Mouse (Mus musculus) embryonic facial prominence, embryonic 11.5 days (tissue): Measurements from ENCODE around the gene Olfr628. TPM values are rescaled to one million over a fixed set of nuclear protein-coding genes. Genes with fewer than 3 reads are reported as not detected.
"Not testable (repeated sequence)": the region's sequence is repeated elsewhere in the genome, so short reads cannot be mapped to it uniquely, and the experiment has no call there.

ENCODE experiments used
- ATAC-seq: fragments of 200-750 bp; cut with Nextera tagmentation; replicated peaks from 2 replicates; pipeline ENCODE4 v1.8.0; 2017; ENCODE audit warnings: low read depth; ENCODE audit not compliant: insufficient number of reproducible peaks, low FRiP score, low TSS enrichment
- DNase-seq: peaks from one replicate; pipeline ENCODE4 v3.0.0-alpha.2; 2015; ENCODE audit warnings: low spot score
- H3K27ac ChIP-seq: fragments of 300-500 bp; sonication (generic); replicated peaks from 2 replicates; pipeline ENCODE4 v1.5.1; 2014; ENCODE audit warnings: mild to moderate bottlenecking, low read depth, low read length, control low read depth
- H3K27me3 ChIP-seq: fragments of 300-500 bp; sonication (generic); 2 replicates; pipeline ENCODE4 v1.6.1; 2014; ENCODE audit warnings: mild to moderate bottlenecking, low read length, moderate library complexity, mixed read lengths; ENCODE audit not compliant: control insufficient read depth, insufficient read depth
- H3K36me3 ChIP-seq: fragments of 300-500 bp; sonication (generic); replicated peaks from 2 replicates; pipeline ENCODE4 v1.6.1; 2014; ENCODE audit warnings: low read depth, mild to moderate bottlenecking, low read length, moderate library complexity, mixed read lengths; ENCODE audit not compliant: control insufficient read depth, insufficient read depth
- H3K4me1 ChIP-seq: fragments of 300-500 bp; sonication (generic); 2 replicates; pipeline ENCODE4 v1.6.1; 2014; ENCODE audit warnings: low read length, mixed read lengths; ENCODE audit not compliant: control insufficient read depth, insufficient read depth
- H3K4me2 ChIP-seq: fragments of 300-500 bp; sonication (generic); 2 replicates; pipeline ENCODE4 v1.6.1; 2014; ENCODE audit warnings: low read depth, mild to moderate bottlenecking, control low read depth, low read length, moderate library complexity
- H3K4me3 ChIP-seq: fragments of 300-500 bp; sonication (generic); 2 replicates; pipeline ENCODE4 v1.5.1; 2014; ENCODE audit warnings: low read depth, low read length, control low read depth
- H3K9ac ChIP-seq: fragments of 300-500 bp; sonication (generic); replicated peaks from 2 replicates; pipeline ENCODE4 v1.6.1; 2014; ENCODE audit warnings: mild to moderate bottlenecking, control low read depth, low read length
- H3K9me3 ChIP-seq: fragments of 300-500 bp; sonication (generic); replicated peaks from 2 replicates; pipeline ENCODE4 v1.6.1; 2016; ENCODE audit warnings: mild to moderate bottlenecking, low read length, inconsistent platforms, mixed read lengths; ENCODE audit not compliant: control insufficient read depth
- WGBS: fragments of 180-500 bp; shearing (Covaris S2); extraction: QIAGEN DNeasy Blood & Tissue Kit; methylation state at CpG from one replicate; pipeline ENCODE4 v1.1.7; 2014; 5-methylcytosine and 5-hydroxymethylcytosine counted together
- polyA plus RNA-seq: library from polyadenylated mRNA; unstranded; fragments of >200 nt; fragmentation: Nextera tagmentation; extraction: Ambion mirVana; gene quantifications from 2 replicates; pipeline ENCODE4 v1.2.1, GENCODE M21; 2014

Olfr628 gene
- polyA plus RNA-seq, 1 experiment from 2014 or later, result not detected

DNA sequence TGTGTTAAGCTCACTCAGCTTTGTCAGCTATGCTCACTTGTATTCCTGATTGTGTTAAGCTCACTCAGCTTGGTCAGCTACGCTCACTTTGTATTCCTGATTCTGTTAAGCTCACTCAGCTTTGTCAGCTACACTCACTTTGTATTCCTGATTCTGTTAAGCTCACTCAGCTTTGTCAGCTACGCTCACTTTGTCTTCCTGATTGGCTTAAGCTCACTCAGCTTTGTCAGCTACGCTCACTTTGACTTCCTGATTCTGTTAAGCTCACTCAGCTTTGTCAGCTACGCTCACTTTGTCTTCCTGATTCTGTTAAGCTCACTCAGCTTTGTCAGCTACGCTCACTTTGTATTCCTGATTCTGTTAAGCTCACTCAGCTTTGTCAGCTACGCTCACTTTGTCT, 32.0 kb downstream of the Olfr628 start:
- not testable (repeated sequence) for H3K9ac ChIP-seq, H3K4me2 ChIP-seq, H3K27me3 ChIP-seq, H3K4me1 ChIP-seq, H3K4me3 ChIP-seq, H3K27ac ChIP-seq, H3K36me3 ChIP-seq, H3K9me3 ChIP-seq, ATAC-seq, DNase-seq
- 86% methylated on average over 6 of the region's 6 CpGs for WGBS

- not testable (repeated sequence) for H3K4me3 ChIP-seq, H3K27ac ChIP-seq, DNase-seq, H3K27me3 ChIP-seq, H3K9ac ChIP-seq, H3K4me2 ChIP-seq, H3K4me1 ChIP-seq, ATAC-seq, H3K36me3 ChIP-seq, H3K9me3 ChIP-seq
- 87% methylated on average over 5 of the region's 6 CpGs for WGBS
These were observed 37.5 kb downstream of the Olfr628 start for GRCm38 (mm10) chr7:103767687-103768086.

DNA sequence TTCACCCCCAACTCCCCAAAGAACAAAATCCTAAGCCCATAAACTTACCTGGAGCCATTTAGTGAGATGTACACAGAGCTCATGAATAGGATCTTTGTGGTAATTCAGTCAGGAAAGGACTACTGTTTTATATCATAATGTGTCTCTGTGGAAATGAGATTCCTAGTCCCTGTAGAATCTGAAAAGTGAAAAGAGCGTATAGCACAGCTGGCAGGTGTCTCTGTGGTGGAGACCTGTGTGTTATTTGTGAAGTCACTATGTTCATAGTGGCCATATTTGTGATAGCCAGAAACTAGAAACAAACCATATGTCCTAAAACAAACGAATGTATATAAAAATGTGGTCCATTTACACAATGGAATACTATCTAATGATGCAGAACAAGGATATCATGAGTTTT, 41.3 kb downstream of the Olfr628 start, which contains the start of gene Olfr69:
Olfr69 (minus strand) TSS at position 101 of the 400 bp plus-strand sequence.
- H3K4me3 ChIP-seq, result no peak within 1 kb of the TSS
- DNase-seq, result no peak
- no peak within 1 kb of the TSS for H3K9ac ChIP-seq
- ATAC-seq, result no peak
- H3K4me2 ChIP-seq, result no peak within 1 kb of the TSS
- WGBS, result 81% methylated on average over 2 of the region's 2 CpGs
- no peaks in the 10 kb centered on the region for H3K4me1 ChIP-seq
- no peaks in the 10 kb centered on the region for H3K9me3 ChIP-seq
- H3K36me3 ChIP-seq, result no peaks in the 10 kb centered on the region
- no peaks in the 10 kb centered on the region for H3K27me3 ChIP-seq
- no peak within 1 kb of the TSS for H3K27ac ChIP-seq

DNA sequence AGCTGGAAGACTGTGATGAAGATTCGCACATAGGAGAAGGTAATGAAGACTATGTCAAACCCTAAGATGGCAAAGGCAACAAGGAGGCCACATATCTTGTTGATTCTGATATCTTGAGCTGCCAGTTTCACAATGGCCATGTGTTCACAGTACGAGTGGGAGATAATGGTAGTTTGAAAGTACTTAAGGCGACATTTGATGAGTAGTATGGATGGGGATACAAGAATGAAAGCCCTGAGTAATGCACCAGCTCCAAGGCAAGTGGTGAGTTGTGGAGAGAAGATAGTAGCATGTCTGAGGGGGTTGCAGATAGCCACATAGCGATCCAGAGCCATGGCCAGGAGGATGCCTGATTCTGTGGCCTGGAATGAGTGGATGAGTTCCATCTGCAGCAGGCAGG, 47.5 kb downstream of the Olfr628 start:
- H3K27me3 ChIP-seq, H3K4me3 ChIP-seq, H3K9me3 ChIP-seq, H3K4me2 ChIP-seq, H3K27ac ChIP-seq, ATAC-seq, H3K36me3 ChIP-seq, H3K4me1 ChIP-seq, DNase-seq, H3K9ac ChIP-seq: not testable (repeated sequence)
- WGBS, result 86% methylated on average over 4 of the region's 4 CpGs

GRCm38 (mm10) chr7:103779598-103779997, 49.4 kb downstream of the Olfr628 start, which contains the start of gene Olfr68:
Olfr68 (minus strand) TSS chr7:103779698.
- Histone ChIP-seq H3K4me2 (no peak within 1 kb of the TSS), H3K4me1 (no peaks in the 10 kb centered on the region), H3K4me3 (no peak within 1 kb of the TSS), H3K36me3 (no peaks in the 10 kb centered on the region), H3K27me3 (no peaks in the 10 kb centered on the region), H3K9ac (no peak within 1 kb of the TSS), H3K27ac (no peak within 1 kb of the TSS), H3K9me3 (no peaks in the 10 kb centered on the region)
- DNase-seq (no peak), ATAC-seq (no peak)
- 79% methylated on average over 3 of the region's 3 CpGs for WGBS

Other genes with a start within 250 kb of the Olfr628 start
- not detected in 2 replicates for gene Olfr609, start 232.3 kb upstream of the Olfr628 start, polyA plus RNA-seq
- not detected in 2 replicates for gene Olfr610, start 218.3 kb upstream of the Olfr628 start, polyA plus RNA-seq
- gene Olfr611, start 209.5 kb upstream of the Olfr628 start, polyA plus RNA-seq, result not detected in 2 replicates
- gene Olfr612, start 187.7 kb upstream of the Olfr628 start, polyA plus RNA-seq, result not detected in 2 replicates
- gene Olfr613, start 182.3 kb upstream of the Olfr628 start, polyA plus RNA-seq, result not detected in 2 replicates
- gene Olfr615, start 174.3 kb upstream of the Olfr628 start, polyA plus RNA-seq, result not detected in 2 replicates
- gene Olfr616, start 161.2 kb upstream of the Olfr628 start, polyA plus RNA-seq, result not detected in 2 replicates
- not detected in 2 replicates for gene Olfr617, start 157.3 kb upstream of the Olfr628 start, polyA plus RNA-seq
- not detected in 2 replicates for gene Olfr618, start 140.3 kb upstream of the Olfr628 start, polyA plus RNA-seq
- not detected in 2 replicates for gene Olfr619, start 129.8 kb upstream of the Olfr628 start, polyA plus RNA-seq
- not detected in 2 replicates for gene Olfr620, start 117.8 kb upstream of the Olfr628 start, polyA plus RNA-seq
- gene Olfr622, start 87.7 kb upstream of the Olfr628 start, polyA plus RNA-seq, result not detected in 2 replicates
- not detected in 2 replicates for gene Olfr623, start 66.7 kb upstream of the Olfr628 start, polyA plus RNA-seq
- 0.03 and 0.08 TPM in 2 replicates for gene Olfr624, start 59.2 kb upstream of the Olfr628 start, polyA plus RNA-seq
- not detected in 2 replicates for gene Olfr625-ps1, start 47.7 kb upstream of the Olfr628 start, polyA plus RNA-seq
- gene Olfr243, start 15.7 kb upstream of the Olfr628 start, polyA plus RNA-seq, result not detected in 2 replicates
- gene Olfr629, start 14.6 kb downstream of the Olfr628 start, polyA plus RNA-seq, result not detected in 2 replicates
- gene Olfr630, start 27.0 kb downstream of the Olfr628 start, polyA plus RNA-seq, result not detected in 2 replicates
- gene Olfr69, start 41.2 kb downstream of the Olfr628 start, polyA plus RNA-seq, result not detected in 2 replicates
- gene Olfr68, start 49.3 kb downstream of the Olfr628 start, polyA plus RNA-seq, result not detected in 2 replicates
- gene Olfr67, start 61.4 kb downstream of the Olfr628 start, polyA plus RNA-seq, result not detected in 2 replicates
- 629 and 683 TPM in 2 replicates for gene Hbb-bt, start 83.6 kb downstream of the Olfr628 start, polyA plus RNA-seq
- gene Hbb-bs, start 97.7 kb downstream of the Olfr628 start, polyA plus RNA-seq, result 224 and 252 TPM in 2 replicates
- gene Hbb-bh2, start 110.1 kb downstream of the Olfr628 start, polyA plus RNA-seq, result not detected in 2 replicates
- 2,335 TPM in 2 replicates for gene Hbb-bh1, start 112.8 kb downstream of the Olfr628 start, polyA plus RNA-seq
- gene Hbb-y, start 122.8 kb downstream of the Olfr628 start, polyA plus RNA-seq, result 9,508 and 10,275 TPM in 2 replicates
- not detected in 2 replicates for gene Olfr66, start 155.9 kb downstream of the Olfr628 start, polyA plus RNA-seq
- gene Olfr64, start 164.1 kb downstream of the Olfr628 start, polyA plus RNA-seq, result not detected in 2 replicates
- gene Olfr65, start 173.1 kb downstream of the Olfr628 start, polyA plus RNA-seq, result not detected in 2 replicates
- not detected in 2 replicates for gene Olfr631, start 198.5 kb downstream of the Olfr628 start, polyA plus RNA-seq
- not detected in 2 replicates for gene Olfr632, start 204.0 kb downstream of the Olfr628 start, polyA plus RNA-seq
- gene Olfr633, start 214.1 kb downstream of the Olfr628 start, polyA plus RNA-seq, result not detected in 2 replicates
- gene Olfr635, start 240.8 kb downstream of the Olfr628 start, polyA plus RNA-seq, result not detected in 2 replicates